Mouse (Mus musculus) embryo, embryonic 11 days (tissue): ENCODE data around the gene Gm20716.

Experiments used
- DNase-seq: peaks from one replicate; pipeline ENCODE4 v3.0.0-alpha.2; 2015

Gm20716 gene

GRCm38 (mm10) chr2:168223326-168223725, 6.8 kb downstream of the Gm20716 start:
- DNase-seq = no peak

- no peak for DNase-seq
These were observed 16.3 kb downstream of the Gm20716 start for GRCm38 (mm10) chr2:168213788-168214397.

- DNase-seq = no peak
These were observed 22.3 kb downstream of the Gm20716 start for GRCm38 (mm10) chr2:168207883-168208282.

- peak; percentile 99 for DNase-seq
These were observed 23.2 kb downstream of the Gm20716 start, which contains the start of gene Adnp for GRCm38 (mm10) chr2:168206725-168207644. Gene Adnp, minus strand, starts transcription at chr2:168207112.

GRCm38 (mm10) chr2:168205681-168206631, 24.2 kb downstream of the Gm20716 start:
- peak; percentile 48 for DNase-seq

GRCm38 (mm10) chr2:168205265-168205664, 24.9 kb downstream of the Gm20716 start:
- peak; percentile 94 for DNase-seq

GRCm38 (mm10) chr2:168204476-168204999, 25.6 kb downstream of the Gm20716 start:
- no peak for DNase-seq

GRCm38 (mm10) chr2:168200014-168200691, 30.0 kb downstream of the Gm20716 start:
- no peak for DNase-seq

GRCm38 (mm10) chr2:168199476-168199875, 30.7 kb downstream of the Gm20716 start:
- DNase-seq = no peak

- DNase-seq = no peak
These were observed 31.7 kb downstream of the Gm20716 start for GRCm38 (mm10) chr2:168198421-168198820.

- DNase-seq = no peak
These were observed 34.4 kb downstream of the Gm20716 start for GRCm38 (mm10) chr2:168195721-168196120.

GRCm38 (mm10) chr2:168193685-168194084, 36.5 kb downstream of the Gm20716 start:
- DNase-seq = no peak

GRCm38 (mm10) chr2:168191856-168192255, 38.3 kb downstream of the Gm20716 start:
- DNase-seq = no peak

GRCm38 (mm10) chr2:168175946-168176345, 54.2 kb downstream of the Gm20716 start:
- DNase-seq = no peak

- DNase-seq = peak; percentile 50
These were observed 59.9 kb downstream of the Gm20716 start for GRCm38 (mm10) chr2:168170167-168170685.

- DNase-seq = no peak
These were observed 60.4 kb downstream of the Gm20716 start for GRCm38 (mm10) chr2:168169800-168170113.

GRCm38 (mm10) chr2:168168892-168169799, 61.0 kb downstream of the Gm20716 start:
- peak; percentile 85 for DNase-seq

- DNase-seq = no peak
These were observed 62.4 kb downstream of the Gm20716 start for GRCm38 (mm10) chr2:168167781-168168180.

GRCm38 (mm10) chr2:168166750-168167460, 63.3 kb downstream of the Gm20716 start:
- DNase-seq = no peak

GRCm38 (mm10) chr2:168161978-168162377, 68.2 kb downstream of the Gm20716 start:
- DNase-seq = peak; percentile 54
